ENCODE assay signal across 8 mouse cellular contexts in genomic region chr2:132027366-132027765, GRCm38 (mm10). TPM values are rescaled to one million over a fixed set of nuclear protein-coding genes. Genes with fewer than 3 reads are reported as not detected.
DNase-seq lines count a peak whose midpoint lies in the region; ATAC-seq and TF ChIP-seq lines count a peak whose summit lies in the region.
"Had no signal": no experiment of that assay in that cellular context is flagged by ENCODE, and none has a peak within 500 bp of the region (broad histone marks: within the 10 kb centered on the region; RNA-seq: fewer than 3 reads in every experiment).

No protein-coding gene starts in this region.

- H3K36me3 ChIP-seq in stomach, embryonic 15.5 days, result no peaks in the 10 kb centered on the region
- no peaks in the 10 kb centered on the region for H3K36me3 ChIP-seq in stomach, postnatal 0 days (ENCODE audit: control insufficient read depth, insufficient read depth, low read length)
- no peaks in the 10 kb centered on the region for H3K36me3 ChIP-seq in forebrain, postnatal 0 days (ENCODE audit: insufficient read depth)
- H3K36me3 ChIP-seq in lung, postnatal 0 days (ENCODE audit: insufficient read depth, low read length), result no peaks in the 10 kb centered on the region
- no peaks in the 10 kb centered on the region for H3K36me3 ChIP-seq in stomach, embryonic 16.5 days (ENCODE audit: control insufficient read depth, insufficient read depth, low read length)

- no peak overlapping the region for H3K9ac ChIP-seq in stomach, embryonic 15.5 days
- no peak overlapping the region for H3K9ac ChIP-seq in stomach, postnatal 0 days (ENCODE audit: low read length)
- no peak overlapping the region for H3K9ac ChIP-seq in forebrain, postnatal 0 days
- no peak overlapping the region for H3K9ac ChIP-seq in lung, postnatal 0 days (replicated peaks; ENCODE audit: low read depth)
- no peak overlapping the region for H3K9ac ChIP-seq in stomach, embryonic 16.5 days (ENCODE audit: low read length)

- H3K27ac ChIP-seq in stomach, embryonic 15.5 days, result no peak overlapping the region
- H3K27ac ChIP-seq in stomach, postnatal 0 days (replicated peaks), result no peak overlapping the region
- H3K27ac ChIP-seq in forebrain, postnatal 0 days (ENCODE audit: low read depth, low read length), result no peak overlapping the region
- no peak overlapping the region for H3K27ac ChIP-seq in lung, postnatal 0 days (ENCODE audit: low read length)
- no peak overlapping the region for H3K27ac ChIP-seq in stomach, embryonic 16.5 days (ENCODE audit: low read length)

- peak overlapping the region; percentile 92 for H3K4me2 ChIP-seq in stomach, embryonic 15.5 days
- H3K4me2 ChIP-seq in stomach, postnatal 0 days (replicated peaks; ENCODE audit: low read depth), result no peak overlapping the region; the same call in 1 of the 2 replicates
- peak overlapping the region; percentile 86; the same call in 1 of the 2 replicates for H3K4me2 ChIP-seq in forebrain, postnatal 0 days (ENCODE audit: low read depth)
- peak overlapping the region; percentile 90; the same call in 1 of the 2 replicates for H3K4me2 ChIP-seq in lung, postnatal 0 days (replicated peaks; ENCODE audit: low read depth, low read length)
- peak overlapping the region; percentile 88 for H3K4me2 ChIP-seq in stomach, embryonic 16.5 days (ENCODE audit: low read depth, low read length)

- no peak for DNase-seq in stomach, postnatal 0 days (ENCODE audit: low spot score)
- DNase-seq in forebrain, postnatal 0 days, result no peak
- peak; percentile 53 for DNase-seq in lung, postnatal 0 days (ENCODE audit: low spot score)
- DNase-seq in cerebellum, postnatal 14 days, result no peak
- no peak for DNase-seq in urinary bladder, postnatal 10 days (ENCODE audit: low spot score)
- DNase-seq: adrenal gland, adult 8-10 months had no signal

- H3K4me3 ChIP-seq in stomach, embryonic 15.5 days (replicated peaks), result no peak overlapping the region
- no peak overlapping the region for H3K4me3 ChIP-seq in stomach, postnatal 0 days (ENCODE audit: low read depth, low read length)
- H3K4me3 ChIP-seq in forebrain, postnatal 0 days (ENCODE audit: low read depth, low read length), result no peak overlapping the region
- H3K4me3 ChIP-seq in lung, postnatal 0 days (ENCODE audit: low read depth, low read length), result no peak overlapping the region
- 0 out of 2 replicates have a peak overlapping the region, but pooled peaks have one; percentile 5 for H3K4me3 ChIP-seq in stomach, embryonic 16.5 days (replicated peaks; ENCODE audit: low read length)

- no peak for TF ChIP-seq EP300 in stomach, postnatal 0 days (optimal IDR thresholded peaks at IDR 0.05)
- no peak for TF ChIP-seq EP300 in lung, postnatal 0 days (IDR thresholded peaks at IDR 0.05)

- H3K4me1 ChIP-seq in stomach, embryonic 15.5 days, result peaks cover 10% of the 10 kb centered on the region; the same call in 1 of the 2 replicates
- H3K4me1 ChIP-seq in stomach, postnatal 0 days (replicated peaks; ENCODE audit: control insufficient read depth, insufficient read depth), result 0 out of 2 replicates have a peak, but pooled peaks cover 3% of the 10 kb centered on the region
- peaks cover 12% of the 10 kb centered on the region for H3K4me1 ChIP-seq in forebrain, postnatal 0 days (ENCODE audit: insufficient read depth)
- peaks cover 25% of the 10 kb centered on the region; the same call in 1 of the 2 replicates for H3K4me1 ChIP-seq in lung, postnatal 0 days (ENCODE audit: insufficient read depth, low read depth, low read length)
- peaks cover 20% of the 10 kb centered on the region for H3K4me1 ChIP-seq in stomach, embryonic 16.5 days (ENCODE audit: control insufficient read depth, insufficient read depth, low read length)

- 66% methylated on average over 5 of the region's 5 CpGs for WGBS in stomach, embryonic 15.5 days
- WGBS in stomach, postnatal 0 days, result 56% methylated on average over 5 of the region's 5 CpGs
- 74% methylated on average over 5 of the region's 5 CpGs for WGBS in forebrain, postnatal 0 days
- WGBS in lung, postnatal 0 days, result 56% methylated on average over 5 of the region's 5 CpGs
- 56% methylated on average over 5 of the region's 5 CpGs for WGBS in stomach, embryonic 16.5 days

- peaks cover 24% of the 10 kb centered on the region for H3K27me3 ChIP-seq in stomach, embryonic 15.5 days (replicated peaks)
- H3K27me3 ChIP-seq in stomach, postnatal 0 days (ENCODE audit: control insufficient read depth, insufficient read depth, low read length), result no peaks in the 10 kb centered on the region
- H3K27me3 ChIP-seq in forebrain, postnatal 0 days (ENCODE audit: insufficient read depth, low read length), result no peaks in the 10 kb centered on the region
- no peaks in the 10 kb centered on the region for H3K27me3 ChIP-seq in lung, postnatal 0 days (replicated peaks; ENCODE audit: insufficient read depth, low read length)
- H3K27me3 ChIP-seq in stomach, embryonic 16.5 days (ENCODE audit: control insufficient read depth, insufficient read depth, low read length), result peaks cover 8% of the 10 kb centered on the region; the same call in 1 of the 2 replicates

- TF ChIP-seq CTCF in stomach, postnatal 0 days (IDR thresholded peaks at IDR 0.05; ENCODE audit: low read depth), result no peak
- TF ChIP-seq CTCF in forebrain, postnatal 0 days (IDR thresholded peaks at IDR 0.05; ENCODE audit: low read depth), result no peak
- TF ChIP-seq CTCF in lung, postnatal 0 days (IDR thresholded peaks at IDR 0.05), result no peak

- ATAC-seq in stomach, embryonic 15.5 days (ENCODE audit: insufficient read depth, low FRiP score, low read depth), result no peak
- no peak for ATAC-seq in stomach, postnatal 0 days (ENCODE audit: low FRiP score, low TSS enrichment)
- no peak for ATAC-seq in forebrain, postnatal 0 days
- no peak for ATAC-seq in lung, postnatal 0 days
- ATAC-seq in stomach, embryonic 16.5 days (ENCODE audit: insufficient read depth, low FRiP score), result no peak

- H3K9me3 ChIP-seq in stomach, embryonic 15.5 days, result no peaks in the 10 kb centered on the region
- H3K9me3 ChIP-seq in stomach, postnatal 0 days (ENCODE audit: control insufficient read depth, low read length), result no peaks in the 10 kb centered on the region
- H3K9me3 ChIP-seq in forebrain, postnatal 0 days (ENCODE audit: low read length), result no peaks in the 10 kb centered on the region
- H3K9me3 ChIP-seq in lung, postnatal 0 days (ENCODE audit: low read length), result no peaks in the 10 kb centered on the region
- no peaks in the 10 kb centered on the region for H3K9me3 ChIP-seq in stomach, embryonic 16.5 days (replicated peaks; ENCODE audit: control insufficient read depth, low read length)

RNA-seq across cellular contexts. Expression of gene Rassf2, which starts 2.7 kb away (rescaled TPM):
- 10.9 and 11.7 TPM in 2 replicates for polyA plus RNA-seq in stomach, embryonic 15.5 days (2015; fragmentation: Nextera tagmentation; extraction: Ambion mirVana)
- 4.6 and 4.8 TPM in 2 replicates for polyA plus RNA-seq in stomach, postnatal 0 days (2015; fragmentation: Nextera tagmentation; extraction: Ambion mirVana)
- total RNA-seq in forebrain, postnatal 0 days (2014; rRNA removed), result 32.8 and 33.5 TPM in 2 replicates
- 15.3 and 19.4 TPM in 2 replicates for polyA plus RNA-seq in forebrain, postnatal 0 days (2015; fragmentation: Nextera tagmentation; extraction: Ambion mirVana)
- polyA plus RNA-seq in lung, postnatal 0 days (2015; fragmentation: Nextera tagmentation; extraction: Ambion mirVana), result 10.0 and 15.2 TPM in 2 replicates
- 13.4 and 16.4 TPM in 2 replicates for polyA plus RNA-seq in stomach, embryonic 16.5 days (2015; fragmentation: Nextera tagmentation; extraction: Ambion mirVana)
